Mouse (Mus musculus) cerebellum, adult 18-20 months (tissue): Measurements from ENCODE around the gene Ctxn1.
"Not testable (repeated sequence)": the region's sequence is repeated elsewhere in the genome, so short reads cannot be mapped to it uniquely, and the experiment has no call there.

ENCODE experiments used
- DNase-seq, 2 experiments: peaks; one replicate each; pipeline ENCODE4 v3.0.0; 2021

The Ctxn1 gene

DNA sequence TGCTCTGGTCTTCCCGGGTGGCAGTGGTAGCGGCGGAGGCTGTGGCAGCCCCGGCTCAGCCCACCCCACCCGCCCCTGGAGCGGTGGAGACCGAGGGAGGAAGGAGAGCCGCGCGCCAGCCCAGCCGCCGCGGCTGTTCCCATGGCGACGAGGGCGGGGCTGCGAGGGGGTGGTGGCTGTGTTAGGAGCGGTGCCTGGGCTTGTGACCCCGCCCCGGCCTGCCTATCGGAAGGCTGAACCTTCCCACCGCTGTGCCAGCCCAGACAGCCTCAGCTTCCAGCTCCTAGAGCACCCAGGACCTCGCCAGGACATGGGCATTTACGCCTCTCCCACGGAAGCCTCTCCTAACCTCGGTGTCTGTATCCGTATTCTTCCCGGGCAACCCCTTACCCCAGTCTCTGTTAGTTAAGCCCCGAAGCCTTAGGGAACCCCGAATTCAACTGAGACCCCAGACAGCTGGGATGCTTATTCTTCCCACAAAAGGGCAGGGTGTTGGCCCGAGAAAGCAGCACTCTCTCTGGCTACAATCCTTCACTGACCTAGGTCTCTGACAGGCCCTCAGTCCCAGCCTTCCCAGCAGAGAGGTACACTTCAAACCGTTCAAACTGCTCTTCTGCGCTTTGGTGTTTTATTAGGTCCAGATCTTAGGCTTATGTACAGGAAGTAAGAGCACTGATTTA lies at the start of gene Ctxn1:
Ctxn1 (minus strand) TSS at position 150 of the 680 bp plus-strand sequence.
- DNase-seq, result peak; percentile 77 to 83

DNA sequence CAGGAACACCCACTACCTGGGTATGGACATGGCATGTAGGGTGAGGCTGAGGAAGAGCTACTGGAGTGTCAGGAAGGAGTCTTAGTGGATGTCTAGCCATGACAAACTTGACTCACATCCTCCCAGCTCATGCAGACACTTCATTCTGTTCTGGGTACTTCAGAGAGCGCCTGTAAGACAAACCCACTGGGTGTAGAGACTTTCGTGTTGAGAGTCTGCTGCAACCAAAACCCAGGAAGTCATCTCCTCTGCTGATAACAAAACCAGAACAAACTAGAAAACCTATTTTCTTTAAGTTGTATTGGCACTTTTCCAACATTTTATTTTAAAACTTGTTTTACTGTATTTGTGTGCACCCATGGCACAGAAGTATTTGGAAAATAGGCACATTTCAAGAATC lies 46.8 kb upstream of the Ctxn1 start:
- no peak for DNase-seq

DNA sequence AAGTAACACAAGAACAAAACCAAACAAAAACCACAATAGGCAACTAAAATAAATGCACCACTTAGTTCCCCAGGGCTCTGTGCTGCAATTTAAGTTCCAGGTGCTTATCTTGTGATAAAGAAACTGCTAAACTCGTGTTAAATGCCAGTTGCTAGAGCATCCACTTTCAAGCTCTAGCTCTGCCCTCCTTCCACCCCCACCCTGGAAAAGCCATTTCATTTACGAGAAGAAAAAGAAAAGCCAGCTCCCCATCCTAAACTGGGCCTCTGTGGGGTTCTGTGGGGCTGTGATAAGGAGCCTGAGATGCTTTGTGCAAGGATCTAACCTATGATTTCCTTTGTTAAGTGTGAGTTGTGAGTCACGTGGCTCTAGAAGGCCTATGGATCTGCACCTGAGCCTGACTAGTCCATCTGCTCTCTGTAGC lies 45.1 kb upstream of the Ctxn1 start:
- DNase-seq, result no peak

DNA sequence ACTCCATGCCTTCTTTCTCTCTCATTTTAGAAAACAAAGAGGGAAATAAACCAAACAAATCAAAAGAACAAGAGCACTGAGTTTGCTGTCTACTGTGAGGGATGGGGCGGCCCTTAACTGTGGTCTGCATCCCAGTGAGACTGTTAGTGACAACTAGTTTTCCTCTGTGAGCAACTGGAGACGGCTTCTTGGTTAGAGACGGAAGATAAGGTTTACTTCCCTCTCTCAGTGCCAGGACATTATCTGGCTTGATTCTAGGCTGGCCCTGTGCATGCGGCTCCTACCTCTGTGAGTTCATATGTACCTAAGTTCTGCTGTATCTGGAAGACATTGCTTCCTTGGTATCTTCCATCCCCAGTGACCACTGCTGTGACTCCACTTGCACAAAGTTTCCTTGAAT lies 38.7 kb upstream of the Ctxn1 start:
- no peak for DNase-seq

DNA sequence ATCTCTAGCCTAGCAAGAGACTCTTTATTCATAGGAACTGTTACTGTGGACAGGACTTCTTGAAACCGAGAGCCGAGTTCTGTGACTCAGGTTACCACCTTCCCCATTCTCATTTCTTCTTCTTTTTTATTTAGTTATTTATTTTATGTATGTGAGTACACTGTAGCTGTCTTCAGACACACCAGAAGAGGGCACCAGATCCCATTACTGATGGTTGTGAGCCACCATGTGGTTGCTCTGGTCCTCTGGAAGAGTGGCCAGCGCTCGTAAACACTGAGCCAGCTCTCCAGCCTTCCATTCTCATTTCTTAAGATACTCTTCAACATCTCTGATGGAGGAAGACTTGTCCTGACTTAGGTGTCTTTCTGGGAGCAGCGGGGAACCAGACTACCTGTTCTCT lies 33.7 kb upstream of the Ctxn1 start:
- DNase-seq, result no peak

DNA sequence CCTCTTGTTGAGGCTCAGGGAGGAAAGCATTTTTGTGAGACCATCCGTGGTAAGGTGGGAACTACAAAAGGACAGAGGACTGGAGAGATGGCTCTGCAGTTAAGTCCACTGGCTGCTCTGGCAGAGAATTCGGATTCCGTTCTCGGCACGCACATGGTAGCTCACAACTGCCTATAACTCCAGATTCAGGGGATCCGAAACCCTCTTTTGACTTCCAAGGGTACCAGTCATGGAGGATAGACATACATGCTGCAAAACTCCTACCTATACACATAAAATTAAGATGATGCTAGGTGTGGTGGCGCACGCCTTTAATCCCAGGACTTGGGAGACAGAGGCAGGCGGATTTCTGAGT lies 17.0 kb upstream of the Ctxn1 start:
- DNase-seq, result no peak

DNA sequence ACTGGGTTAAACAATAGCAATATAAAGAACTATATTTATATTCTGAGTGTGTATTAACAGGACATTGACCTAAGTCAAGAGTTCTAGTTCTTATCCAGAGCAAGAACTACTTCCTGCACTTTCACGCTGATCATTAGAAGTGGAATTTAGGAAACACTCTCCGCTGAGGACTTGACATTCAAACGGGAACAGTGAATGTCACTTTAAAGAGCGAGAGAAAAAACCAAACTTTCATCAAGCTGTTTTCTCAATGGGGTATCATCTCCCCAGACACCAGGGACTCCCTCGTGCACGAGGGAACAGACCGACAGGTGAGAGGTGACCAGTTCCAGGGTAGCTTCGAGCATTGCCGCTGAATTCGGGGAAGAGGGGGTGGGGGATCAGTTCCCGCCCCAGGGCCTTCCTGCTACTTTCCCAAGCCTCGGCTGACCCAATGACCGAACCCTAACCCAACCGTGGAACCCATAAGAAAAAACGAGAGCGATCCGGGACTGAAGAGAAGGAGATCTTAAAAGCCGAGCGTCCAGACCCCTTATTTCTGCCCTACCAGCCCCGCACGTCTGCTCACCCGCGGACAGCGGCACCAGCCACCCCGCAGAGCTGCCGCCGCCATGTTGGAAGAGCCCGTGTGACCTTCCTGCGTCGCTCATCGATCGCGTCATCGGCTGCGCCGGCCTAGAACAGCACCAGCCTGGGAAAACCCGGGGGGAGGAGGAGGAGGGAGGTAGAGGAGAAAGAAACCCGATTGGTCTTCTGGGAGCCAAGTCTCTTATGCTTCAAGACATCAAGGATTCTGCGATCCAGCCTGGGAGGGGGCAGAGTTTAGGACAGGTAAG lies 16.4 kb upstream of the Ctxn1 start, which contains the start of gene Timm44:
Timm44 (minus strand) TSS at position 639 of the 836 bp plus-strand sequence.
- DNase-seq, result peak; percentile 98 to 99

DNA sequence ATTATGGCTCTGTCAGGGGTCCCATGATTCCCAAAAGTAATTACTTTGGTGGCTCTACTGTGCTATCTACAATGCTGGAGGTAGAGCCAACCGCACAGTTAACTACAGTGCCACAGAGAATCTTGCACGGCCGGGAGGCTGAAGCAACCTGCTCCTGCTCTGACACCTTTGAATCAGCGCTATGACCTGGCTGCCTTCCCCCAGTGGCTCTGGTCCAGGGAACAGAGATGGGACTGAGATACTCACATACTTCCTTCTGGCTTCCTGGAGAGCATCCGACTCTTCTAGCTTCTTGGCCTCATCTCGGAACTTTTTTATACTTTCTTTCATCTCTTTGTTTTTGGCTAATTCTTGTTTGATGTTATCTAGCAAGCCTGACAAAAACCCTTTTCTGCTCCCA lies 10.5 kb upstream of the Ctxn1 start:
- DNase-seq, result no peak

DNA sequence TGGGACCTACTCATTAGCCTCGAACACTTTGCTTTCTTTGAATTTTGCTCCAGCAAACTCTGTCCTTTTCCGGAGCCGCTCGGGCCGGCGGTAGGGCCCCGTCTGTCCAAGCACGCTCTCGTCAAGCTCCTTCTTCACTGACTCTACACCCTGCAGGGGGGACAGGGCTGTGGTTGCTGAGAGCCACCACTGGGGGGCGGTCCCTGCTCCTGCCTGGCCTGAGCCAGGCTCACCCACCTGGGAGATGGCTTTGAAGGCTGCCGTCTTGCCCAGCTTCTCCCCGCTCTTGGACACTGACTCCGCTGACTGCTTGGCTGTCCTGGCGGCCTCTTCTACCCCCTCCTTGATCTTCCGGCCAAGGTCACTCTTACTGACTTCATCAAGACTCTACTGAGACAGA lies 8.6 kb upstream of the Ctxn1 start:
- DNase-seq, result no peak

DNA sequence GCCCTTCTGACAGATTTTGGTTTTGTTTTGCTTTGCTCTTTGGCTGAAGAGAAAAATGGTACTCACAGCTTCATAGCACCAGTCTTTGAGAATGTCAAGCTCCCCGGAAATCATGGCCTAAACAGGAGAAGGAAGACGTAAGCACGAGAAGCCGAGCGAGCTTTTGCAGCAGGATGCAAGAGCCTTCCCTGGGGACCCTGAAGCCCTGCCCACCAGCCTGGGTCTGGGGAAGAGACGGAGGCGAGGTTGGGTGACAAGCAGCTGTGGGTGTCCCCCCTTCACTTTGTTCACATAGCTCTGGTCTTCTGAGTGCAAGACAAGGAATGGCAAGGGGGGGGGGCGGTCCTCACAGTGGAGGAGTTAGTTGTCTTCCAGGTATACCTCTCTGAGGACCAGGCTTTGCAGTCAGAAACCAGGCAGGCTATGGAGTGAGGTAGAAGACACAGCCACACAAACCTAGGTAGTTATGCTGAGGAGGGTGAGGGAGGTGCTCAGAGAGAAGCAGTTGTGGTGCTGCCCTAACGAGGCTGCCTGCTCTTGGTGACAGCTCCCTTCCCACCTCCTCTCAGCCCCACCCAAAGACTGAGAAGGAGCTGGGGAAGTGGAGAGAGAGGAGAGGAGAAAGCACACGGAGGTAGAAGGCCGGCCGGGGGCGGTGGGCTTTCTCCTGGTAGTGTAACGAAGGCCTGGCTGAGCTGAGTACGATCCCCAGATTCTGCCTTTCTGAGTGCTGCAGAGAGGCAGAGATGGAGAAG lies 6.3 kb upstream of the Ctxn1 start:
- no peak for DNase-seq

DNA sequence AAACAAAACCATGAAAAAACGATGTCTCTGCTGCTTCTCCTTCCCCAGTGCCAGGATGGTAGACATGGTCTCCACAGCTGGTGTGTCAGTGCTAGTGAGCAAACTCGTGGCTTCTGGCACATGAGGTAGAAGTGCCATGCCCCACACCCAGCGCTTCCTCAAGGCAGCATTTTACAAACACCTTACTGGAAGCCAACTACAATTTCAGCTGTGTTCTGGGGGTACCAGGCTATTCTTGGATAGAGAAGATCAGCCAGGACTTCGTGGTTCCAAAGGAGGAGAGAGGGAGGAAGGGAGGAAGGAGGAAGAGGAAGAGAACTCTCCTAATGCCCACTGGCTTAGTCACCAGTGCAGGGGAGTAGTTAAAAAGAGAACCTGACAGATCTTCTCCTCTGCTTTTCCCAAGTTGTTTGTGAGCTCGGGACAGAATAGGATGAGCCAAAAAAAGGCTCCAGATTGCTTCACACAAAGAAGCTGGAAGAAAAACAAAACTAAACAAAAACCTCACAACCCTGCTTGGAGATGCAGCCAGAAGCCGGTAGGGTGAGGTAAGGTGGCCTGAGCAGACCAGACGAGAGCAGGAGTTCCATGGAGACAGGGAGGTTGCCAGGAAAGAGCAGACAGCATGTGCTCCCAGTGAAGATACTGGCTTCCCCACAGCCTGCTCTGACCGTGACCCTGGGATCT lies 4.2 kb upstream of the Ctxn1 start:
- no peak for DNase-seq

DNA sequence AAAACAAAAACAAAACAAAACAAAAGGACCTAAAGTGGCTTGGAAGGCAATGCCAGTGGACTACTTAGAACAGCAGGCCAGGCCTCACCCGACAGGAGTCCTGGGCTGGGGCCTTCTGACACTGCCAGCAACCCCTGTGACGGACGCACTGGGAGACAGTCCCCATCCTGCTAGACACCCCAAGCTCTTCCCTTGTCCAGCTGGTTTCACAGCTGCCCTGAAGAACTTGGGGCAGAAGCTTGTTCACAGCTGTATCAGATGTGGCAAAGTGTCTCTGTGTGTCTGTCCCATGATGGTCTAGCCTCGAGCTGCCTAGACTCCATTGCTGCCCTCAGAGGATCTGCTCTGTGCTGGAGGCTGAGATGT lies 714 bp upstream of the Ctxn1 start:
- DNase-seq, result no peak

DNA sequence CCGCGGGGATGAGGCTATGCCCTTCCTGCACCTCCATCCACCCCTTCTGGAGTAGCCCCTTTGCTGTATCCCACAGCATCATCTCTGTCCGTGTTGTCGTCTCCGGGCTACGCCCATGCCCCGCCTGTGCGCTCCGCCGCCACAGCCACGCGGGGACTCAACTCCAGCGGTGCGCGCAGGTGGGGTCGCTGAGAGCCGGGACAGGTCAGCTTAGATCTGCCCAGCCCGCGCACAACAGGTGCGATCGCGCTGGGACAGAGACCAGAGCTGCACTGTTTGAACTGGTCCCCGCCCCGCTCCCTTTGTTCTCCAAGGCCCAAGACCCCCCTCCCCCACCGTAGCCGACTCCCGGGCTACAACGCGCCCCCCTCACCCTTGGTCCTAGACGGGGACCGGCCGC lies 396 bp downstream of the Ctxn1 start:
- no peak for DNase-seq

DNA sequence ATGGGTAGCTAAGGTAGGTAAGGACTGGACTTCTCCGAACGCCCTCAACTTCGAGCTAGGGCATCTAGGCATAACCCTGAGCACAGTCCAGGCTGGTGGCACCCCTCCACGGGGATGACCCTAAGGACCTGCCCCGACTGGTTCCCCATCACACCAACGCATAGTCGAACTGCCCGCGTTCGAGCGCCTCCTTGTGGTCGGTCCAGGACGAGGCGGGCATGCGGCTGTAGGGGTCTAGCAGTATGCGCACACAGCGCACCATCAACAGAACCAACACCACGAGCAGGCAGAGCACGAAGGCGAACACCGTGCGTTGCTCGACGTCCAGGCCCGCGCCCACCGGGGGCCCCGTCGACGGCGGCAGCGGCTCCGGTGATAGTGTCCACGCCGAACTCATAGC lies 841 bp downstream of the Ctxn1 start:
- peak; percentile 50 to 67 for DNase-seq

DNA sequence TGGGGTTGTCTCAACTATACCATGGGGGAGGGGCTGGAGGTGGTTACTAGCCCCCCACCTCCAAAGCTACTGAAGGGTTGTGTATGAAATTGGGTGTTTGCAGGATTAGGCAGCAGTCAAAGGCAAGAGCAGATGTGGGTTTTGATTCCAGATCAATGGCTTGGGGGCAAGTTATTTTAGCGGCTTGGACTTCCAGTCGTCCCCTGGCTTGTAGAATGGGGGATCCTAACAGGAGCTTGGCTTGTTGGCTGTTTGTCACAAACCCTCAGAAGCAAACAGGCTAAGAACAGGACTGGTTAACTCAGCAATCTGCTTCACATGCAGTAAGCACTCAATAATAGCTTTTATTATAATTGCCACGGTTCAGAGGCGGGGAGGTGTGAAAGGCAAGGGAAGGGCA lies 1.7 kb downstream of the Ctxn1 start:
- DNase-seq, result no peak

DNA sequence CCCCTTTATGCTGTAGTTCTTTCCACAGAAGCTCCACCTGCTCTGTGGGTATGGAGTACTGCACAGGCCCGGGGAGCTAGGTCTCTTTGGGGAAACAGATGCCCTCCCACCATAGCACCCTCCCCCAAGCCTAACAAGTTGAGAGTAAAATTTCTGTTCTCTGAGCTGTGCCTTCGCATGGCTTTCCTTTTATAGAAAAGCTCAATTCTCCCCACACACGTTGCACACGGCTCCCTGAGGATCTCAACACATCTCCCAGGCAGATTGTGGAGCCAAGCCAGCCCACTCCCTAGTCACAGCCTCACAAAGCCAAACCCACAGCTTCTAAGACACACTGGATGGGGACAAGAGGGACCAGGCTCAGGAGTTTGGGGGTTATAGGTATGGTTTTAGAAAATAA lies 2.2 kb downstream of the Ctxn1 start:
- no peak for DNase-seq

DNA sequence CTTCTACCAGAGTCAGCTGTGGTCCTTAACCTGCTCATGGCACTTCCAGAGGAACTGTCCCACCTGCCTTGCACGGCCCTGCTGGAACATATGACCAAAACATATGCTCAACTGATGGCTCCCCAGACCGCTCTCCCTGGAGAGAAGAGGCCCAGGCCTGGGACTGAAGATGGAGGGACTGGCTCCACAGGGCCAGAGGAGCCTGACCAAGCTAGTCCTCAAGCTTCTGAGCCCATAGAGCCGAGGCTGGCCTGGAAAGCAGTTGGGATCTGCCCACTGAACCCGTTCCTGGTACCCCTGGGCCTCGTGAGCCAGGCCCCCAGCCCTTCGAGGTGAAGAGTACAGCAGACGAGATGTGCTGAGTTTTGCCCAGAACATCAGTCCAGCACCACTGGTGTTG lies 3.6 kb downstream of the Ctxn1 start:
- DNase-seq, result not testable (repeated sequence)

DNA sequence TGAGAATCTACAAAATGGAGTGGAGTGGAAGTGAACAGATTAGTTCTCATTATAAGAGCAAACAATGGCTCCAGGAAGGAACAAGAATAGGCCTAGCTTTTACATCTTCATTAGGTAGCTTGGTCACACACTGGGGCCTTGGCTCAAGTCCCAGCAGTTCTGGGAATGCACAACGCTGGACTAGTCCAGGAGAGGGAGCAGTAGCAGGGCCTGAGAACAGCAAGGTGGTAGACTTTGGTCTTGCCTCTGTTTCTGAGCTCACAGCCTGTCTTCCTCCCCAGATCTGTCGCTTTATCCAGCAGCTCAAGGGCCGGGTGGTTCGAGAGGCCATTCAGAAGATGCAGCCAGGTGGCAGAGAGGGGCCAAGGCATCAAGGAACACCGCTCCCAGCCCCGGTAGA lies 5.1 kb downstream of the Ctxn1 start:
- peak; percentile 80 for DNase-seq

DNA sequence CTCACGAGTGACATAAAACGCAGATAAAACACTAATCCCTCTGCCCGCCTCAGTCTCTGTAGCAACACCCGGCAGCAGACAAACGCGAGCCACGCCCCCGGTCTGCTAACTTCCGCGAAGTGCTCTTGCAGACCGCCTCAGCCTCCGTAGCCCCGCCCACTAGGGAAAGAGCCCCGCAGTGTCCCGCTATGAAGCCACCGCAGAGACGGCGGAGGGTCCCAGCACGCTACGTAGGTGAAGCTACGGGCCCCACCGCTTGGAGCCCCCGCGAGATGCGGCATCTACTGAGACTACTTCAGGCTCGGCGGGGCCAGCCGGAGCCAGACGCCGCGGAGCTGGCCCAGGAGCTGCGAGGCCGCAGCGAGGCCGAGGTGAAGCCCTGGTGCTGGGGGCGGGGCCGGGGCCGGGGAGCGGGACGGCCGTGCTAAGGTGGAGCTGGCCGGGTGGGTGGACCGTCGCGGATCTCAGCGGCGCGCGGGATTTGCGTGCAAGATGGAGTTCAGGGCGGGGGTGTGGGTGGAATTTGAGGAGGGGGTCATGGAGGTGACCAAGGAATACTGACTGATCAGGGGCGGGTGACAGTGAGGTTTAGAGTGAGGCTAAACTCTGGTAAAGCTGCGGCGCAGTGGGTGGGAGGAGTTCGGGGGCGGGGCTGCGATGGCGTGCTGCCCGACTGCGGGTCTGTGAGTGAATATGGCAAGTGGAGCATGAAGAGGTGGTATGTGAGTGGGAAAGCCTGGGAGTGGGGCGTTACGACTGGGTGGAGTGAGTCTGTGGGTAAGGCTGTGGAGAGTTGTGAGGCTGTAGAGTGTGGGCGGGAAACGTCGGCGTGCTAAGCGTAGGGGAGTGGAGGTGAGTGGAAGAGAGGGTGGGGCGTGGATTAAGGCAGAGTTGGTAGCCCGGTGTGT lies 5.9 kb downstream of the Ctxn1 start, which contains the start of gene Snapc2:
Snapc2 (plus strand) TSS at position 147 of the 908 bp plus-strand sequence.
- DNase-seq, result peak; percentile 88 to 95

DNA sequence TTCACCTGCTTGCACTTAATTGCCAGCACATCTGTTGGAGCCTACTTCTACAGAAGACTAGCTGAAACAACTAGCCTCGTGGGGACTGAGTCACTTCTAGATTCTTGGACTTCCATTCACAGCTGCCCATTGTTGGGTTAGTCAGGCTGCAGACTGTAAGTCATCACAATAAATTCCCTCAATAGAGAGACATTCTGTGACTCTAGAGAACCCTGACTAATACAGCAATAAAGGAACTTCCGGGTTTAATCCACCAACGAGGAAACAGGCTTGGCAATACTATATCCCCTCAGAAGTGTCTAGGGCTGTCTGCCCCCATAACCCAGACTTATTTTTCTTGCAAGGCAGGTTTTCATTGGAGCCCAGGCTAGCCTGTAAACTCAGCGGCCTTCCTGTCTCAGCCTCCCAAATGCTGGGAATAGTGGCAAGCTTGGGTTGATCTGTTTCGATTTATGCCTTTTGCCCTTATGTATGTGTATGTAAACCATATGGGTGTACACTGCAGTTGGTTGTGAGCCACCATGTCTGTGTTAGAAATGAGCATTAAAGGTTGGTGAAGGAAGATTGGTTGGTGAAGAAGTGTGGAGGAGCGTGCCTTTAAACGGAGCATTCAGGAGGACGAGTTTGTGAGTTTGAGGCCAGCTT lies 6.8 kb downstream of the Ctxn1 start:
- DNase-seq, result no peak

DNA sequence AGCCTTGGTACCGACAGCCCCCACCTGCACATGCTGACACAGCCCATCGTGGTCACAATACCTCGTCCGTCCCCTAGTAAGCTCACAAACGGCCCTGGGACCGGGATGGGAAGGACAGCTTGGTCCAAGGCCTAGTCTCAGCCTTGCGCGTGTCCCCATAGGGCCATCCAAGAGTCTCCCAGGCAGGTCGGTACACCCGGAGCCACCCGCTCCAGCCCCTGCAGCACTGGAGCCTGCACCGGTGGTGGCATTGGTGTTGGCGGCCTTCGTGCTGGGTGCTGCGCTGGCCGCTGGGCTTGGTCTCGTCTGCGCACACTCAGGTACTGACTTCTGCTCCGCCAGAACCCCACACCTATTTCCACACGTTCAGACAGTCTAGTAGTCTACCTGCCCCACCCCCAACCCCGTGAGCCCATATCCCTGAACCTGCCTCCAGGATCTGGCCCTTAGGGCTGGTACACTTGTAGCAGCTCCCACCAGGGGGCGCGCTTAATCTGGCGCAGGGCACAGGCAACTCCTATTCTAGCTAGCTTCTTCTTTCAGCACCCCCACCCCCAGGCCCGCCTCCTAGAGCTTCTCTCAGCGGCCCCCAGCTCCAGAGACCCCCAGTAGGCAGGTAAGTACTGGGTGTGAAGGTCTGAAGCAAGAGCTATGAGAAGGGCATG lies 8.6 kb downstream of the Ctxn1 start:
- DNase-seq, result peak; percentile 82 to 86
